Mouse (Mus musculus) lung, embryonic 16.5 days (tissue): ENCODE measurements around the gene Atic. TPM values are rescaled to one million over a fixed set of nuclear protein-coding genes. Genes with fewer than 3 reads are reported as not detected.

Experiments used
- ATAC-seq: fragments of 200-750 bp; cut with Nextera tagmentation; 2 replicates; pipeline ENCODE4 v1.8.0; 2017; ENCODE audit warnings: low read depth, mild to moderate bottlenecking, moderate library complexity
- H3K27ac ChIP-seq: fragments of 300-500 bp; sonication (generic); 2 replicates; pipeline ENCODE4 v1.5.1; 2014; ENCODE audit warnings: mild to moderate bottlenecking, control low read depth, low read length
- H3K27me3 ChIP-seq: fragments of 300-500 bp; sonication (generic); 2 replicates; pipeline ENCODE4 v1.6.1; 2014; ENCODE audit warnings: low read depth, low read length, mixed read lengths; ENCODE audit not compliant: control insufficient read depth, insufficient read depth
- H3K36me3 ChIP-seq: fragments of 300-500 bp; sonication (generic); 2 replicates; pipeline ENCODE4 v1.6.1; 2014; ENCODE audit warnings: low read length; ENCODE audit not compliant: control insufficient read depth, insufficient read depth
- H3K4me1 ChIP-seq: fragments of 300-500 bp; sonication (generic); replicated peaks from 2 replicates; pipeline ENCODE4 v1.6.1; 2014; ENCODE audit warnings: low read length, mixed read lengths; ENCODE audit not compliant: control insufficient read depth, insufficient read depth
- H3K4me2 ChIP-seq: fragments of 300-500 bp; sonication (generic); 2 replicates; pipeline ENCODE4 v1.6.1; 2014; ENCODE audit warnings: low read depth, low read length, control low read depth
- H3K4me3 ChIP-seq: fragments of 300-500 bp; sonication (generic); 2 replicates; pipeline ENCODE4 v1.5.1; 2014; ENCODE audit warnings: mild to moderate bottlenecking, low read length, control low read depth
- H3K9ac ChIP-seq: fragments of 300-500 bp; sonication (generic); 2 replicates; pipeline ENCODE4 v1.6.1; 2014; ENCODE audit warnings: low read length, control low read depth
- H3K9me3 ChIP-seq: fragments of 300-500 bp; sonication (generic); 2 replicates; pipeline ENCODE4 v1.6.1; 2016; ENCODE audit warnings: low read length; ENCODE audit not compliant: control insufficient read depth
- WGBS: fragments of 180-500 bp; shearing (Covaris S2); extraction: QIAGEN DNeasy Blood & Tissue Kit; methylation state at CpG from one replicate; pipeline ENCODE4 v1.1.7; 2014; 5-methylcytosine and 5-hydroxymethylcytosine counted together
- polyA plus RNA-seq: library from polyadenylated mRNA; unstranded; fragments of >200 nt; fragmentation: Nextera tagmentation; extraction: Ambion mirVana; gene quantifications from 2 replicates; pipeline ENCODE4 v1.2.1, GENCODE M21; 2015

The Atic gene
- polyA plus RNA-seq, 1 experiment from 2014 or later, result 49.5 TPM

- Histone ChIP-seq H3K36me3 (peaks cover 24% of the 10 kb centered on the region), H3K4me2 (no peak overlapping the region), H3K9me3 (no peaks in the 10 kb centered on the region), H3K27me3 (no peaks in the 10 kb centered on the region), H3K4me3 (no peak overlapping the region), H3K27ac (no peak overlapping the region), H3K4me1 (no peaks in the 10 kb centered on the region), H3K9ac (no peak overlapping the region)
- 76% methylated on average over 7 of the region's 7 CpGs for WGBS
- ATAC-seq, result no peak
Measured at GRCm38 (mm10) chr1:71583900-71584299, 26.9 kb downstream of the Atic start.

GRCm38 (mm10) chr1:71586658-71587057 lies 29.7 kb downstream of the Atic start:
- peaks cover 40% of the 10 kb centered on the region for H3K36me3 ChIP-seq
- H3K9me3 ChIP-seq, result no peaks in the 10 kb centered on the region
- no peaks in the 10 kb centered on the region for H3K27me3 ChIP-seq
- no peak overlapping the region for H3K4me2 ChIP-seq
- H3K4me1 ChIP-seq, result no peaks in the 10 kb centered on the region
- H3K27ac ChIP-seq, result no peak overlapping the region
- no peak overlapping the region for H3K4me3 ChIP-seq
- no peak overlapping the region for H3K9ac ChIP-seq
- no peak for ATAC-seq
- 78% methylated on average over 7 of the region's 7 CpGs for WGBS

- H3K4me3 ChIP-seq, result no peak overlapping the region
- peaks cover 53% of the 10 kb centered on the region for H3K36me3 ChIP-seq
- no peak for ATAC-seq
- no peaks in the 10 kb centered on the region for H3K27me3 ChIP-seq
- no peak overlapping the region for H3K27ac ChIP-seq
- no peaks in the 10 kb centered on the region for H3K9me3 ChIP-seq
- no peak overlapping the region for H3K4me2 ChIP-seq
- H3K4me1 ChIP-seq, result no peaks in the 10 kb centered on the region
- no peak overlapping the region for H3K9ac ChIP-seq
- WGBS, result 94% methylated on average over 11 of the region's 11 CpGs
Measured at GRCm38 (mm10) chr1:71590038-71590437, 33.1 kb downstream of the Atic start.

DNA sequence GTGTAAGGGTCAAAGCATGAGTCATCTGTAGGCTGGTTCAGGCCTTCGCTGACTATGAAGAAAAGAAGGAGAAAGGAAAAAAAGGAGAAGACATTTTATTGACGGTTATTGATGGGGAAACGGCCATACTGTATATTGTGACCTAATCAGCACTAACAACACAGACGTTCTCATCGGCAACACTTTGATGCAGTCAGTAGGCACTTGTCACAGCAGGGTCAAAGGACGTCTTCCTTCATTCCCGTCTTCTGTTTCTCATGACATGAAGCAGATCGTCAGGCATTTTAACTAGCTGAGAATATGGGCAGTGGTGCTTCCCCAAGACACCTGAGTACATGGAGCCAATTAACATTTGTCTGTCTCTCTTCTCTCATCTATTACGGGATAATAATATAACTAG lies 36.2 kb downstream of the Atic start:
- Histone ChIP-seq H3K9me3 (no peaks in the 10 kb centered on the region), H3K27ac (no peak overlapping the region), H3K9ac (no peak overlapping the region), H3K4me3 (no peak overlapping the region), H3K4me2 (no peak overlapping the region), H3K4me1 (no peaks in the 10 kb centered on the region), H3K36me3 (peaks cover 46% of the 10 kb centered on the region), H3K27me3 (no peaks in the 10 kb centered on the region)
- WGBS, result 86% methylated on average over 9 of the region's 9 CpGs
- ATAC-seq, result no peak

DNA sequence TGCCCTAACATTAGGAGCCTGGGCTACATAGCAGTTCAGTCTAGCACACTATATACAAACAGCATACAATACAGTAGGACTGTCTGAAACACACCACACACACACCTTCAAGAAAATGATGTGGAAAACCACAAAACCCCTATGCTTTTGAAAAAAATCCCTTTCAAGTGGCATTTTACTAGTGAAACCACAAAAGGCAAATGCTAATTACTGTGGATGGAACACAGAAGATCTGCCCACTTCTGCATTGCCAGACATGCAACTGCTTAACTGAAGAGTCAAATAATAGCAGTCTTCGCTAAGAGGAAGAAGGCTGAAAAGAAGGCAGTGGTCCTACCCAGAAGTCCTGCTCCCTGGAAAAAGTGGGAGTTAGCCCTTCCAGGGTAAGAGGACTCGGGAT lies 37.3 kb downstream of the Atic start:
- H3K36me3 ChIP-seq, result peaks cover 52% of the 10 kb centered on the region
- H3K27me3 ChIP-seq, result no peaks in the 10 kb centered on the region
- H3K9me3 ChIP-seq, result no peaks in the 10 kb centered on the region
- H3K4me2 ChIP-seq, result no peak overlapping the region
- H3K9ac ChIP-seq, result no peak overlapping the region
- 79% methylated on average over 2 of the region's 2 CpGs for WGBS
- no peaks in the 10 kb centered on the region for H3K4me1 ChIP-seq
- H3K27ac ChIP-seq, result no peak overlapping the region
- no peak overlapping the region for H3K4me3 ChIP-seq
- ATAC-seq, result no peak

DNA sequence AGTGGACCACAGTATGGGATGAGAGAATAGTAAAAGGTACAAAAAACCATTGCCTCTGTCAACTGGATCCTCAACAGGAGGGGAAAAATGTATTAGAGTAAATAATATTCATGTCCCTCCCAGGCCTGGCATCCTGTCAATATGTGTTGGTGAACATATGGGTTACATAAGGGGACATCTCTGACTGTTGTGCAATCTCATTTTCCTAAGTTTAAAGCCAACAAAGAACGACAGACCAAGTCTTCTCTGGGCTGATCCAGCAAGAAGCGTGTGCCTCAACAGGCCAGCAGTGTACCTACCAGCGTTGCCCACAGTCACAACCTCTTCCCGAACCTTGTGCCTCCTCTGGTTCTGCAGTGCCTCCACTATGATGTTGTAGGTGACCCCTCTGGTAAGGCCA lies 38.4 kb downstream of the Atic start:
- Histone ChIP-seq H3K27me3 (no peaks in the 10 kb centered on the region), H3K36me3 (peaks cover 51% of the 10 kb centered on the region), H3K27ac (no peak overlapping the region), H3K4me1 (no peaks in the 10 kb centered on the region), H3K4me2 (no peak overlapping the region), H3K9ac (no peak overlapping the region), H3K9me3 (no peaks in the 10 kb centered on the region), H3K4me3 (no peak overlapping the region)
- ATAC-seq, result peak; percentile 83
- WGBS, result 71% methylated on average over 4 of the region's 4 CpGs

GRCm38 (mm10) chr1:71605751-71606150 lies 48.8 kb downstream of the Atic start:
- Histone ChIP-seq H3K27me3 (no peaks in the 10 kb centered on the region), H3K36me3 (peaks cover 58% of the 10 kb centered on the region), H3K4me1 (no peaks in the 10 kb centered on the region), H3K27ac (no peak overlapping the region), H3K4me2 (no peak overlapping the region), H3K4me3 (no peak overlapping the region), H3K9me3 (no peaks in the 10 kb centered on the region), H3K9ac (no peak overlapping the region)
- 91% methylated on average over 2 of the region's 2 CpGs for WGBS
- ATAC-seq, result no peak

DNA sequence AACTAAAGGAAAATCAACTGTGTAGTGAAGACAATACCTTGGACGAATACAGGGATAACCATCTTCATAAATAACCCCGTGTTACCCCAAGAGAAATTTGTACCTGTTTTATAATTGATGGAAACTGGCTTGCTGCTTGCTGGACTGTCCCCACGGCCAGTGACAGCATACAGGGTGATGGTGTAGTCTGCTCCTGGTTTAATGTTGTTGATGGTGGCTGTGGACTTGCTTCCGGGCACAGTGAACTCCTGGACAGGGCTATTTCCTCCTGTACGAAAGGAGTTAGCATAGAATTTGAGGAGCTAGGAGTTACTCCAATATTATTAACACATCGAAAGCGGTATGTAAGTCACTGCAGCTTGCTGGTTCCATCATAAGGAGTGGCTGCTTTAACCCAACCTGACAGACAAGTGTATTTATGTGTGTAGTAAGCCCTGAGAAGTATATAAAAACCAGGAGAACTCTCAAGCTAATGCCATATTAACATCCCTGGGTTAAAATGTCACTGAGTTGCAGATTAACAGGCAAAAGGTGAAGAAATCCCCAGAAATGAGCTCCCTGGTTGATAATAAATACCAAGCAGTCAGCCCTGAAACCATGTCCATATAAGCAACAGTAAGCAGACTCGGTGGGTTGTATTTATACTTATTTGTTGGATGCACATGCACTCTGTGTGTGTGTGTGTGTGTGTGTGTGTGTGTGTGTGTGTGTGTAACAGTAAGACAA lies 49.8 kb downstream of the Atic start:
- WGBS, result 90% methylated on average over 8 of the region's 8 CpGs
- no peak overlapping the region for H3K4me2 ChIP-seq
- H3K9me3 ChIP-seq, result no peaks in the 10 kb centered on the region
- ATAC-seq, result no peak
- H3K4me3 ChIP-seq, result no peak overlapping the region
- H3K4me1 ChIP-seq, result no peaks in the 10 kb centered on the region
- H3K36me3 ChIP-seq, result peaks cover 62% of the 10 kb centered on the region
- H3K27ac ChIP-seq, result no peak overlapping the region
- H3K27me3 ChIP-seq, result no peaks in the 10 kb centered on the region
- no peak overlapping the region for H3K9ac ChIP-seq

DNA sequence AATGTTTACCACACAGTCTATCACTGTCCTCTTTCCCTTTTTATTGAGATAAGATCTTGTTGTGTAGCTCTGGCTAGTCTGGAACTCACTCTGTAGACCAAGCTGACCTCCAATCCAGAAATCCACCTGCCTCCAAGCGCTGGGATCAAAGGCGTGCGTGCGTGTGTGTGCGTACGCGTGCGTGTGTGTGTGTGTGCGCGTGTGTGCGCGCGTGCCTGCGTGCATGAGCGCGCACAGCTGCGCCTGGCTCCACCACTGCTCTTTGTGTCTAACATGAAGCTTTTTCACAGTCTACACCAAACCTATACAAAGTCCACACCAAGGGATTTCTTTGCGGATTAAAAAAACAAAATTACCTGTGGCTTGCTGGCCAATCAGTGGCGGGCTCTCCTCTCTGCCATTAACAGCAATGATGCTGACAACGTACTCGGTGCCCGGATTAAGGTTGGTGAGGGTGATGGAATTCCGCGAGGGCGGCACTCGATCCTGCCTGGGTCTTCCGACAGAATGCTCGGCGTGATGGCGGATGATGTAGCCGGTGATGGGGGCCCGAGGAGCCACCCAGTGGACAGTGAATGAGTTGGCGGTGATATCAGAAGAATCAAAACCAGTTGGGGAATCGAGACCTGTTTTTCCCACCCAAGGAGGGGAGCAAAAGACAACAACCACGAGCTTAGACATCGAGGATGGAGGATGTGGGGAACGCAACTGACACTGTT lies 52.3 kb downstream of the Atic start:
- H3K36me3 ChIP-seq, result peaks cover 67% of the 10 kb centered on the region
- no peaks in the 10 kb centered on the region for H3K4me1 ChIP-seq
- H3K9ac ChIP-seq, result no peak overlapping the region
- no peak for ATAC-seq
- H3K9me3 ChIP-seq, result no peaks in the 10 kb centered on the region
- WGBS, result 94% methylated on average over 37 of the region's 37 CpGs
- no peak overlapping the region for H3K4me3 ChIP-seq
- no peak overlapping the region for H3K4me2 ChIP-seq
- H3K27ac ChIP-seq, result no peak overlapping the region
- no peaks in the 10 kb centered on the region for H3K27me3 ChIP-seq
